Mouse (Mus musculus) embryonic facial prominence, embryonic 14.5 days (tissue): Measurements from ENCODE around the gene Scml2. TPM values are rescaled to one million over a fixed set of nuclear protein-coding genes. Genes with fewer than 3 reads are reported as not detected.
"Not testable (repeated sequence)": the region's sequence is repeated elsewhere in the genome, so short reads cannot be mapped to it uniquely, and the experiment has no call there.

Experiments used
- ATAC-seq: fragments of 200-750 bp; cut with Nextera tagmentation; 2 replicates; pipeline ENCODE4 v1.8.0; 2017; ENCODE audit warnings: low read depth, moderate number of reproducible peaks, moderate TSS enrichment
- DNase-seq: peaks from one replicate; pipeline ENCODE4 v3.0.0-alpha.2; 2015; ENCODE audit warnings: low spot score
- H3K27ac ChIP-seq: fragments of 300-500 bp; sonication (generic); replicated peaks from 2 replicates; pipeline ENCODE4 v1.5.1; 2014; ENCODE audit warnings: low read depth, mild to moderate bottlenecking, low read length, moderate library complexity
- H3K27me3 ChIP-seq: fragments of 300-500 bp; sonication (generic); replicated peaks from 2 replicates; pipeline ENCODE4 v1.6.1; 2014; ENCODE audit warnings: low read length; ENCODE audit not compliant: control insufficient read depth, insufficient read depth
- H3K36me3 ChIP-seq: fragments of 300-500 bp; sonication (generic); 2 replicates; pipeline ENCODE4 v1.6.1; 2014; ENCODE audit warnings: low read length, mixed read lengths; ENCODE audit not compliant: control insufficient read depth, insufficient read depth
- H3K4me1 ChIP-seq: fragments of 300-500 bp; sonication (generic); 2 replicates; pipeline ENCODE4 v1.6.1; 2014; ENCODE audit warnings: antibody characterized with exemption, low read length; ENCODE audit not compliant: control insufficient read depth, insufficient read depth
- H3K4me2 ChIP-seq: fragments of 300-500 bp; sonication (generic); 2 replicates; pipeline ENCODE4 v1.6.1; 2014; ENCODE audit warnings: low read depth, mild to moderate bottlenecking, low read length, moderate library complexity, mixed read lengths
- H3K4me3 ChIP-seq: fragments of 300-500 bp; sonication (generic); 2 replicates; pipeline ENCODE4 v1.5.1; 2014; ENCODE audit warnings: low read depth, mild to moderate bottlenecking, low read length
- H3K9ac ChIP-seq: fragments of 300-500 bp; sonication (generic); 2 replicates; pipeline ENCODE4 v1.6.1; 2014; ENCODE audit warnings: low read depth, mild to moderate bottlenecking, low read length, moderate library complexity, mixed read lengths
- H3K9me3 ChIP-seq: fragments of 300-500 bp; sonication (generic); 2 replicates; pipeline ENCODE4 v1.6.1; 2016; ENCODE audit warnings: low read length; ENCODE audit not compliant: control insufficient read depth
- WGBS: fragments of 180-500 bp; shearing (Covaris S2); extraction: QIAGEN DNeasy Blood & Tissue Kit; methylation state at CpG from one replicate; pipeline ENCODE4 v1.1.7; 2014; 5-methylcytosine and 5-hydroxymethylcytosine counted together
- polyA plus RNA-seq: library from polyadenylated mRNA; unstranded; fragments of >200 nt; fragmentation: Nextera tagmentation; extraction: Ambion mirVana; gene quantifications from 2 replicates; pipeline ENCODE4 v1.2.1, GENCODE M21; 2014

Gene Scml2
- polyA plus RNA-seq: 5.7 and 7.5 TPM in 2 replicates

- not testable (repeated sequence) for ATAC-seq, H3K4me2 ChIP-seq, H3K9ac ChIP-seq, H3K27me3 ChIP-seq, H3K27ac ChIP-seq, H3K36me3 ChIP-seq, H3K4me3 ChIP-seq, H3K9me3 ChIP-seq, H3K4me1 ChIP-seq, DNase-seq
- no CpG with 5 or more reads among the region's 14 CpGs for WGBS
Measured at GRCm38 (mm10) chrX:161116893-161117292, at the start of gene Scml2. Gene Scml2 (plus strand): TSS chrX:161117193.

- not testable (repeated sequence) for H3K27ac ChIP-seq
- WGBS: 73% methylated on average over 6 of the region's 6 CpGs
Measured at GRCm38 (mm10) chrX:161075576-161075975, 41.4 kb upstream of the Scml2 start.

GRCm38 (mm10) chrX:161162314-161163068, 45.5 kb downstream of the Scml2 start:
- Histone ChIP-seq H3K4me3 (peak overlapping the region; percentile 52), H3K4me2 (peak overlapping the region; percentile 63), H3K9ac (peak overlapping the region; percentile 65), H3K9me3 (no peaks in the 10 kb centered on the region), H3K27me3 (peaks cover 14% of the 10 kb centered on the region), H3K36me3 (no peaks in the 10 kb centered on the region), H3K4me1 (no peaks in the 10 kb centered on the region), H3K27ac (no peak overlapping the region)
- ATAC-seq (peak; percentile 97), DNase-seq (peak; percentile 81)
- 32% methylated on average over 13 of the region's 22 CpGs for WGBS

More at GRCm38 (mm10) chrX:161075576-161075975, 41.4 kb upstream of the Scml2 start:
- H3K9ac ChIP-seq, H3K9me3 ChIP-seq, H3K4me2 ChIP-seq, H3K4me1 ChIP-seq, ATAC-seq, H3K36me3 ChIP-seq, H3K27me3 ChIP-seq, DNase-seq, H3K4me3 ChIP-seq: not testable (repeated sequence)

GRCm38 (mm10) chrX:161163069-161163416, 46.0 kb downstream of the Scml2 start:
- ATAC-seq: no peak

GRCm38 (mm10) chrX:161287156-161287555, 170.2 kb downstream of the Scml2 start, which contains the start of gene Gm15262:
Gene Gm15262 (plus strand): TSS chrX:161287456.
- not testable (repeated sequence) for H3K27me3 ChIP-seq, H3K9ac ChIP-seq, ATAC-seq, H3K9me3 ChIP-seq, DNase-seq, H3K27ac ChIP-seq, H3K4me1 ChIP-seq, H3K4me2 ChIP-seq, H3K4me3 ChIP-seq, H3K36me3 ChIP-seq
- 62% methylated on average over 2 of the region's 2 CpGs for WGBS

More at GRCm38 (mm10) chrX:161163069-161163416, 46.0 kb downstream of the Scml2 start:
- Histone ChIP-seq H3K4me2 (peak overlapping the region; percentile 63), H3K36me3 (no peaks in the 10 kb centered on the region), H3K4me1 (no peaks in the 10 kb centered on the region), H3K9ac (peak overlapping the region; percentile 65), H3K4me3 (peak overlapping the region; percentile 52), H3K9me3 (no peaks in the 10 kb centered on the region), H3K27ac (no peak overlapping the region), H3K27me3 (peaks cover 14% of the 10 kb centered on the region)
- no peak for DNase-seq
- 3% methylated on average over 6 of the region's 6 CpGs for WGBS

Other genes starting within 250 kb of the Scml2 start
- 0.19 and 0.20 TPM in 2 replicates for gene Gja6, start 210.1 kb upstream of the Scml2 start, polyA plus RNA-seq
- 3.0 and 3.7 TPM in 2 replicates for gene Cdkl5, start 122.5 kb upstream of the Scml2 start, polyA plus RNA-seq
- gene Gm15262, start 170.3 kb downstream of the Scml2 start, polyA plus RNA-seq: 0.07 TPM in 1 of 2 replicates, not detected in the other